In genomic region chr1:93227303-93227975, GRCm38 (mm10) we compare ENCODE assay signal across 10 mouse cellular contexts. TPM values are rescaled to one million over a fixed set of nuclear protein-coding genes. Genes with fewer than 3 reads are reported as not detected.
DNase-seq lines count a peak whose midpoint lies in the region; ATAC-seq and TF ChIP-seq lines count a peak whose summit lies in the region.
"Had no signal": no experiment of that assay in that cellular context is flagged by ENCODE, and none has a peak within 500 bp of the region (broad histone marks: within the 10 kb centered on the region; RNA-seq: fewer than 3 reads in every experiment).

No protein-coding gene starts in this region.

- H3K36me3 ChIP-seq in midbrain, embryonic 11.5 days (ENCODE audit: control insufficient read depth, insufficient read depth, low read length) = no peaks in the 10 kb centered on the region
- H3K36me3 ChIP-seq in midbrain, embryonic 10.5 days = no peaks in the 10 kb centered on the region
- H3K36me3 ChIP-seq in stomach, embryonic 16.5 days (ENCODE audit: control insufficient read depth, insufficient read depth, low read length) = no peaks in the 10 kb centered on the region
- H3K36me3 ChIP-seq in liver, postnatal 0 days (replicated peaks; ENCODE audit: insufficient read depth, low read length) = no peaks in the 10 kb centered on the region

- no peaks in the 10 kb centered on the region for H3K4me1 ChIP-seq in midbrain, embryonic 11.5 days (ENCODE audit: control insufficient read depth, insufficient read depth, low read length)
- H3K4me1 ChIP-seq in midbrain, embryonic 10.5 days = peaks cover 5% of the 10 kb centered on the region; the same call in 1 of the 2 replicates
- peaks cover 9% of the 10 kb centered on the region; the same call in 1 of the 2 replicates for H3K4me1 ChIP-seq in stomach, embryonic 16.5 days (ENCODE audit: control insufficient read depth, insufficient read depth, low read length)
- no peaks in the 10 kb centered on the region for H3K4me1 ChIP-seq in liver, postnatal 0 days (ENCODE audit: insufficient read depth)

- H3K9ac ChIP-seq in midbrain, embryonic 11.5 days (ENCODE audit: low read length) = no peak overlapping the region
- H3K9ac ChIP-seq in stomach, embryonic 16.5 days (ENCODE audit: low read length) = no peak overlapping the region
- no peak overlapping the region for H3K9ac ChIP-seq in liver, postnatal 0 days (replicated peaks)

- no peak for ATAC-seq in midbrain, embryonic 11.5 days (ENCODE audit: low FRiP score)
- ATAC-seq in stomach, embryonic 16.5 days (ENCODE audit: insufficient read depth, low FRiP score) = 0 out of 2 replicates have a peak, but pooled peaks have one; percentile 28
- no peak for ATAC-seq in erythroid progenitor cell, adult 5-6 weeks (replicated peaks; ENCODE audit: low FRiP score, poor library complexity, severe bottlenecking)
- no peak for ATAC-seq in liver, postnatal 0 days

- H3K4me2 ChIP-seq in midbrain, embryonic 11.5 days = no peak overlapping the region
- H3K4me2 ChIP-seq in stomach, embryonic 16.5 days (ENCODE audit: low read depth, low read length) = no peak overlapping the region
- no peak overlapping the region for H3K4me2 ChIP-seq in liver, postnatal 0 days (ENCODE audit: low read depth, low read length)

- TF ChIP-seq CTCF in liver, postnatal 0 days (IDR thresholded peaks at IDR 0.05; ENCODE audit: low read depth) = no peak

- 79% methylated on average over 7 of the region's 7 CpGs for WGBS in midbrain, embryonic 11.5 days
- 78% methylated on average over 7 of the region's 7 CpGs for WGBS in midbrain, embryonic 10.5 days
- 73% methylated on average over 7 of the region's 7 CpGs for WGBS in stomach, embryonic 16.5 days
- 69% methylated on average over 7 of the region's 7 CpGs for WGBS in liver, postnatal 0 days (ENCODE audit: insufficient replicate concordance)

- H3K4me3 ChIP-seq in midbrain, embryonic 11.5 days (ENCODE audit: low read depth, low read length) = no peak overlapping the region
- no peak overlapping the region for H3K4me3 ChIP-seq in midbrain, embryonic 10.5 days
- H3K4me3 ChIP-seq in stomach, embryonic 16.5 days (replicated peaks; ENCODE audit: low read length) = no peak overlapping the region
- H3K4me3 ChIP-seq in liver, postnatal 0 days (ENCODE audit: low read depth, low read length) = no peak overlapping the region
- H3K4me3 ChIP-seq: erythroblast, embryonic 14.5 days; megakaryocyte, embryonic 14.5 days had no signal

- no peaks in the 10 kb centered on the region; the same call in 1 of the 2 replicates for H3K27me3 ChIP-seq in midbrain, embryonic 11.5 days (ENCODE audit: control insufficient read depth, insufficient read depth, low read length)
- H3K27me3 ChIP-seq in midbrain, embryonic 10.5 days (ENCODE audit: low read depth, poor library complexity, severe bottlenecking) = peaks cover 26% of the 10 kb centered on the region
- H3K27me3 ChIP-seq in stomach, embryonic 16.5 days (ENCODE audit: control insufficient read depth, insufficient read depth, low read length) = no peaks in the 10 kb centered on the region
- H3K27me3 ChIP-seq in liver, postnatal 0 days (ENCODE audit: insufficient read depth, low read length) = peaks cover 5% of the 10 kb centered on the region; the same call in 1 of the 2 replicates

- peak; percentile 17 for DNase-seq in midbrain, embryonic 11.5 days (ENCODE audit: low spot score, missing footprints)
- DNase-seq in midbrain, embryonic 10.5 days (ENCODE audit: low spot score) = no peak
- DNase-seq in cerebellum, adult 18-20 months = peak; percentile 40 to 48
- peak; percentile 67 for DNase-seq in gastrocnemius, postnatal 14 days
- DNase-seq in liver, postnatal 0 days = no peak
- DNase-seq: kidney, adult 11 months had no signal

- intact Hi-C loops in gastrocnemius, postnatal 14 days (cut with DNase I; ENCODE audit: low total_unique reads) = no loop called here

- no peak overlapping the region for H3K27ac ChIP-seq in midbrain, embryonic 11.5 days (ENCODE audit: low read depth, low read length)
- no peak overlapping the region for H3K27ac ChIP-seq in midbrain, embryonic 10.5 days (replicated peaks)
- H3K27ac ChIP-seq in stomach, embryonic 16.5 days (ENCODE audit: low read length) = no peak overlapping the region
- H3K27ac ChIP-seq in liver, postnatal 0 days (ENCODE audit: low read depth) = no peak overlapping the region

- H3K9me3 ChIP-seq in midbrain, embryonic 11.5 days (ENCODE audit: control insufficient read depth, low read length) = no peaks in the 10 kb centered on the region
- no peaks in the 10 kb centered on the region for H3K9me3 ChIP-seq in midbrain, embryonic 10.5 days (replicated peaks)
- H3K9me3 ChIP-seq in stomach, embryonic 16.5 days (replicated peaks; ENCODE audit: control insufficient read depth, low read length) = no peaks in the 10 kb centered on the region
- no peaks in the 10 kb centered on the region for H3K9me3 ChIP-seq in liver, postnatal 0 days (ENCODE audit: low read length)
- H3K9me3 ChIP-seq: megakaryocyte, embryonic 14.5 days had no signal

- TF ChIP-seq EP300 in liver, postnatal 0 days (IDR thresholded peaks at IDR 0.05; ENCODE audit: low read depth) = no peak

RNA-seq across cellular contexts. Expression of gene Sned1, which starts 8.2 kb away (rescaled TPM):
- polyA plus RNA-seq in midbrain, embryonic 11.5 days (2014; fragmentation: Nextera tagmentation; extraction: Ambion mirVana) = 1.8 and 2.0 TPM in 2 replicates
- 1.2 and 3.1 TPM in 2 replicates for polyA plus RNA-seq in midbrain, embryonic 10.5 days (2016; fragmentation: Nextera tagmentation; extraction: Ambion mirVana)
- 1 to 10 TPM; 5.2 to 6.9 TPM for total RNA-seq in gastrocnemius, postnatal 14 days (2021)
- 9.2 and 9.3 TPM in 2 replicates for polyA plus RNA-seq in stomach, embryonic 16.5 days (2015; fragmentation: Nextera tagmentation; extraction: Ambion mirVana)
- 1.3 TPM in 1 of 2 replicates, not detected in the other for total RNA-seq in erythroid progenitor cell, adult 5-6 weeks (2015; ENCODE audit: low replicate concordance)
- 0.61 TPM in 1 of 2 replicates, not detected in the other for total RNA-seq in erythroid progenitor cell, adult 5-6 weeks (2017; ENCODE audit: low replicate concordance)
- 0.25 and 0.54 TPM in 2 replicates for polyA plus RNA-seq in liver, postnatal 0 days (2015; fragmentation: Nextera tagmentation; extraction: Ambion mirVana)
- polyA plus RNA-seq: erythroblast, embryonic 14.5 days had no signal

RNA-seq across cellular contexts. Expression of gene Crocc2, which starts 58.9 kb away (rescaled TPM):
- 0.11 TPM in 2 replicates for polyA plus RNA-seq in midbrain, embryonic 11.5 days (2014; fragmentation: Nextera tagmentation; extraction: Ambion mirVana)
- 0.02 and 0.07 TPM in 2 replicates for polyA plus RNA-seq in midbrain, embryonic 10.5 days (2016; fragmentation: Nextera tagmentation; extraction: Ambion mirVana)
- not detected for total RNA-seq in gastrocnemius, postnatal 14 days (2021)
- 0.18 and 0.24 TPM in 2 replicates for polyA plus RNA-seq in stomach, embryonic 16.5 days (2015; fragmentation: Nextera tagmentation; extraction: Ambion mirVana)
- not detected in 2 replicates for total RNA-seq in erythroid progenitor cell, adult 5-6 weeks (2015; ENCODE audit: low replicate concordance)
- total RNA-seq in erythroid progenitor cell, adult 5-6 weeks (2017; ENCODE audit: low replicate concordance) = not detected in 2 replicates
- polyA plus RNA-seq in liver, postnatal 0 days (2015; fragmentation: Nextera tagmentation; extraction: Ambion mirVana) = not detected in 2 replicates
- polyA plus RNA-seq: erythroblast, embryonic 14.5 days had no signal

Comparison
In these comparisons a context has a peak if more than half of its experiments do, and no peak if none do; other contexts are left out.
1. DNase-seq: peak in midbrain, embryonic 11.5 days (single experiment), cerebellum, adult 18-20 months (2 of 2) and gastrocnemius, postnatal 14 days (single experiment); none in midbrain, embryonic 10.5 days (single experiment) and liver, postnatal 0 days (single experiment).